Comparison of ENCODE assay signal across 9 mouse cellular contexts in genomic region chr2:93477519-93477918, GRCm38 (mm10). TPM values are rescaled to one million over a fixed set of nuclear protein-coding genes. Genes with fewer than 3 reads are reported as not detected.
A peak's percentile ranks its signal among the peaks of the same experiment; 100 is the strongest.
DNase-seq lines count a peak whose midpoint lies in the region; ATAC-seq and TF ChIP-seq lines count a peak whose summit lies in the region.
"Had no signal": no experiment of that assay in that cellular context is flagged by ENCODE, and none has a peak within 500 bp of the region (broad histone marks: within the 10 kb centered on the region; RNA-seq: fewer than 3 reads in every experiment).

No protein-coding gene starts in this region.

- 50% methylated on average over 7 of the region's 7 CpGs for WGBS in lung, embryonic 14.5 days

- no peaks in the 10 kb centered on the region for H3K4me1 ChIP-seq in lung, embryonic 14.5 days (ENCODE audit: insufficient read depth)

- no peak overlapping the region for H3K4me3 ChIP-seq in lung, embryonic 14.5 days (ENCODE audit: low read depth, low read length)

- no peak overlapping the region for H3K4me2 ChIP-seq in lung, embryonic 14.5 days

- H3K27me3 ChIP-seq in lung, embryonic 14.5 days (ENCODE audit: insufficient read depth, low read length), result no peaks in the 10 kb centered on the region

- H3K36me3 ChIP-seq in lung, embryonic 14.5 days (ENCODE audit: insufficient read depth), result no peaks in the 10 kb centered on the region

- no peak overlapping the region for H3K27ac ChIP-seq in lung, embryonic 14.5 days (ENCODE audit: low read depth)
- H3K27ac ChIP-seq: macrophage had no signal

- H3K9me3 ChIP-seq in lung, embryonic 14.5 days (ENCODE audit: low read depth, low read length), result no peaks in the 10 kb centered on the region

- no peak overlapping the region for H3K9ac ChIP-seq in lung, embryonic 14.5 days

- TF ChIP-seq CTCF in lung, embryonic 14.5 days (IDR thresholded peaks at IDR 0.05; ENCODE audit: low read depth), result peak; percentile 98

- ATAC-seq in lung, embryonic 14.5 days (ENCODE audit: insufficient read depth), result peak; percentile 51; the same call in 1 of the 2 replicates

- DNase-seq in adrenal gland, adult 2 months, result peak; percentile 44
- no peak for DNase-seq in adrenal gland, adult 8-10 months
- DNase-seq in ovary, postnatal 36 days (ENCODE audit: low spot score), result peak; percentile 48
- DNase-seq in ovary, postnatal 10 days (ENCODE audit: low spot score), result no peak
- peak; percentile 63 for DNase-seq in cerebellum, adult 9-11 months
- peak; percentile 78 for DNase-seq in heart, postnatal 4 days
- DNase-seq in lung, embryonic 14.5 days, result peak; percentile 80
- peak; percentile 59 for DNase-seq in right cerebral cortex, postnatal 14 days

RNA-seq across cellular contexts. Expression of gene Cd82, which starts 14.6 kb away (rescaled TPM):
- 10 to 100 TPM; 58.9 to 83.2 TPM for total RNA-seq in adrenal gland, adult 2 months (2021)
- polyA plus RNA-seq in adrenal gland, adult 2 months (2012; rRNA removed), result 125 and 137 TPM in 2 replicates
- total RNA-seq in adrenal gland, adult 8-10 months (2022), result 100 to 1,000 TPM in 1 of 4 experiments, 10 to 100 TPM in 3; 74.6 to 101 (median 78.3) TPM
- 10 to 100 TPM; 18.4 to 19.7 TPM for total RNA-seq in heart, postnatal 4 days (2021)
- 21.7 and 22.2 TPM in 2 replicates for polyA plus RNA-seq in lung, embryonic 14.5 days (2014; fragmentation: Nextera tagmentation; extraction: Ambion mirVana)

Comparison
In these comparisons a context has a peak if more than half of its experiments do, and no peak if none do; other contexts are left out.
1. DNase-seq: peak in adrenal gland, adult 2 months (single experiment), ovary, postnatal 36 days (single experiment), cerebellum, adult 9-11 months (single experiment), heart, postnatal 4 days (single experiment), lung, embryonic 14.5 days (single experiment) and right cerebral cortex, postnatal 14 days (single experiment); none in adrenal gland, adult 8-10 months (single experiment) and ovary, postnatal 10 days (single experiment).